Mouse (Mus musculus): Measurements from ENCODE around the gene Mecom.

Gene Mecom

GRCm38 (mm10) chr3:30480551-30480950 is 67.3 kb downstream of the Mecom start:
- peak; percentile 95 for DNase-seq

GRCm38 (mm10) chr3:30478252-30478651 is 69.6 kb downstream of the Mecom start:
- peak; percentile 70 for DNase-seq

- peak; percentile 90 for DNase-seq
Measured at GRCm38 (mm10) chr3:30477008-30477407, 70.8 kb downstream of the Mecom start.

GRCm38 (mm10) chr3:30475591-30475990 is 72.2 kb downstream of the Mecom start:
- peak; percentile 70 for DNase-seq

- DNase-seq: peak; percentile 83
Measured at GRCm38 (mm10) chr3:30468068-30468835, 79.6 kb downstream of the Mecom start.

- DNase-seq: peak; percentile 97
Measured at GRCm38 (mm10) chr3:30466031-30466650, 81.7 kb downstream of the Mecom start.

GRCm38 (mm10) chr3:30464497-30464896 is 83.3 kb downstream of the Mecom start:
- DNase-seq: no peak

GRCm38 (mm10) chr3:30461831-30462230 is 86.0 kb downstream of the Mecom start:
- no peak for DNase-seq

- DNase-seq: peak; percentile 94
Measured at GRCm38 (mm10) chr3:30460890-30461578, 86.8 kb downstream of the Mecom start.

- peak; percentile 67 for DNase-seq
Measured at GRCm38 (mm10) chr3:30459626-30460025, 88.2 kb downstream of the Mecom start.

GRCm38 (mm10) chr3:30457975-30458678 is 89.7 kb downstream of the Mecom start:
- peak; percentile 95 for DNase-seq

- peak; percentile 34 for DNase-seq
Measured at GRCm38 (mm10) chr3:30455902-30456301, 91.9 kb downstream of the Mecom start.

- peak; percentile 52 for DNase-seq
Measured at GRCm38 (mm10) chr3:30453546-30454455, 94.0 kb downstream of the Mecom start.

GRCm38 (mm10) chr3:30453046-30453445 is 94.8 kb downstream of the Mecom start:
- DNase-seq: peak; percentile 45

- peak; percentile 68 for DNase-seq
Measured at GRCm38 (mm10) chr3:30452511-30452910, 95.3 kb downstream of the Mecom start.

GRCm38 (mm10) chr3:30450206-30450965 is 97.4 kb downstream of the Mecom start:
- peak; percentile 64 for DNase-seq

GRCm38 (mm10) chr3:30448624-30449023 is 99.2 kb downstream of the Mecom start:
- no peak for DNase-seq

GRCm38 (mm10) chr3:30445970-30446442 is 101.8 kb downstream of the Mecom start:
- DNase-seq: peak; percentile 80

GRCm38 (mm10) chr3:30445247-30445969 is 102.4 kb downstream of the Mecom start:
- peak; percentile 60 for DNase-seq

- DNase-seq: no peak
Measured at GRCm38 (mm10) chr3:30441646-30442045, 106.2 kb downstream of the Mecom start.
